In genomic region chr2:79511676-79512323, GRCm38 (mm10) we compare ENCODE assay signal across 8 mouse cellular contexts. TPM values are rescaled to one million over a fixed set of nuclear protein-coding genes. Genes with fewer than 3 reads are reported as not detected.
DNase-seq lines count a peak whose midpoint lies in the region; ATAC-seq and TF ChIP-seq lines count a peak whose summit lies in the region.

No protein-coding gene starts in this region.

- no peak overlapping the region for H3K9ac ChIP-seq in forebrain, embryonic 11.5 days (ENCODE audit: low read length)
- H3K9ac ChIP-seq in heart, postnatal 0 days (replicated peaks; ENCODE audit: low read depth, low read length) = no peak overlapping the region
- H3K9ac ChIP-seq in liver, embryonic 12.5 days = no peak overlapping the region
- H3K9ac ChIP-seq in neural tube, embryonic 11.5 days (ENCODE audit: low read length) = no peak overlapping the region

- H3K4me2 ChIP-seq in forebrain, embryonic 11.5 days (ENCODE audit: low read depth, low read length, severe bottlenecking) = no peak overlapping the region
- H3K4me2 ChIP-seq in heart, postnatal 0 days (ENCODE audit: low read depth, low read length) = peak overlapping the region; percentile 50
- peak overlapping the region; percentile 51 for H3K4me2 ChIP-seq in liver, embryonic 12.5 days
- H3K4me2 ChIP-seq in neural tube, embryonic 11.5 days (ENCODE audit: low read depth) = peak overlapping the region; percentile 25; the same call in 1 of the 2 replicates

- ATAC-seq in forebrain, embryonic 11.5 days (replicated peaks; ENCODE audit: low FRiP score) = no peak
- no peak for ATAC-seq in heart, postnatal 0 days (ENCODE audit: insufficient read depth, low read depth)
- ATAC-seq in liver, embryonic 12.5 days = no peak
- ATAC-seq in neural tube, embryonic 11.5 days (ENCODE audit: insufficient read depth, low FRiP score, low TSS enrichment) = peak; percentile 41; the same call in 1 of the 2 replicates

- H3K27ac ChIP-seq in forebrain, embryonic 11.5 days (ENCODE audit: low read depth, low read length) = no peak overlapping the region
- no peak overlapping the region for H3K27ac ChIP-seq in heart, postnatal 0 days (ENCODE audit: low read depth)
- no peak overlapping the region for H3K27ac ChIP-seq in liver, embryonic 12.5 days
- H3K27ac ChIP-seq in neural tube, embryonic 11.5 days (ENCODE audit: low read depth, low read length) = no peak overlapping the region

- TF ChIP-seq POLR2A in brain, embryonic 14.5 days (IDR thresholded peaks at IDR 0.05; ENCODE audit: borderline replicate concordance, extremely low read depth, insufficient read depth, insufficient read length, poor library complexity, severe bottlenecking) = no peak

- DNase-seq in B cell, adult 2 months = peak; percentile 64 to 69
- peak; percentile 87 for DNase-seq in brain, embryonic 14.5 days (ENCODE audit: low read depth)
- peak; percentile 76 for DNase-seq in forebrain, embryonic 11.5 days (ENCODE audit: low spot score)
- peak; percentile 76 for DNase-seq in heart, postnatal 0 days (ENCODE audit: low spot score)
- peak; percentile 68 to 91 for DNase-seq in kidney, postnatal 25 days
- DNase-seq in neural tube, embryonic 11.5 days (ENCODE audit: low spot score) = peak; percentile 81
- peak; percentile 88 for DNase-seq in testis, postnatal 10 days (ENCODE audit: low spot score)

- no peaks in the 10 kb centered on the region for H3K4me1 ChIP-seq in forebrain, embryonic 11.5 days (replicated peaks; ENCODE audit: control insufficient read depth, insufficient read depth, low read length)
- H3K4me1 ChIP-seq in heart, postnatal 0 days (ENCODE audit: control insufficient read depth, insufficient read depth) = no peaks in the 10 kb centered on the region; the same call in 1 of the 2 replicates
- H3K4me1 ChIP-seq in liver, embryonic 12.5 days = 0 out of 2 replicates have a peak, but pooled peaks cover 6% of the 10 kb centered on the region
- H3K4me1 ChIP-seq in neural tube, embryonic 11.5 days (ENCODE audit: control insufficient read depth, insufficient read depth, low read length) = no peaks in the 10 kb centered on the region

- H3K9me3 ChIP-seq in forebrain, embryonic 11.5 days (ENCODE audit: control insufficient read depth, low read length) = no peaks in the 10 kb centered on the region
- H3K9me3 ChIP-seq in heart, postnatal 0 days (replicated peaks; ENCODE audit: control insufficient read depth, low read length) = no peaks in the 10 kb centered on the region
- H3K9me3 ChIP-seq in liver, embryonic 12.5 days (replicated peaks) = no peaks in the 10 kb centered on the region
- no peaks in the 10 kb centered on the region for H3K9me3 ChIP-seq in neural tube, embryonic 11.5 days (ENCODE audit: control insufficient read depth, low read length)

- H3K27me3 ChIP-seq in forebrain, embryonic 11.5 days (ENCODE audit: control insufficient read depth, insufficient read depth, low read length) = no peaks in the 10 kb centered on the region
- H3K27me3 ChIP-seq in heart, postnatal 0 days (ENCODE audit: control insufficient read depth, insufficient read depth, low read length) = no peaks in the 10 kb centered on the region
- H3K27me3 ChIP-seq in liver, embryonic 12.5 days (replicated peaks) = no peaks in the 10 kb centered on the region
- H3K27me3 ChIP-seq in neural tube, embryonic 11.5 days (ENCODE audit: control insufficient read depth, insufficient read depth, low read length) = no peaks in the 10 kb centered on the region

- no peak for TF ChIP-seq EP300 in heart, postnatal 0 days (IDR thresholded peaks at IDR 0.05; ENCODE audit: low read depth)

- peak; percentile 46; the same call in 1 of the 2 replicates for TF ChIP-seq CTCF in brain, embryonic 14.5 days (IDR thresholded peaks at IDR 0.05; ENCODE audit: borderline replicate concordance, extremely low read depth, insufficient read depth, insufficient read length)
- peak; percentile 74 for TF ChIP-seq CTCF in heart, postnatal 0 days (IDR thresholded peaks at IDR 0.05; ENCODE audit: low read depth)

- no peak overlapping the region for H3K4me3 ChIP-seq in forebrain, embryonic 11.5 days (ENCODE audit: low read depth, low read length)
- H3K4me3 ChIP-seq in heart, postnatal 0 days (ENCODE audit: low read depth, low read length) = peak overlapping the region; percentile 29
- no peak overlapping the region for H3K4me3 ChIP-seq in liver, embryonic 12.5 days
- H3K4me3 ChIP-seq in neural tube, embryonic 11.5 days (ENCODE audit: low read depth, low read length) = no peak overlapping the region

- H3K36me3 ChIP-seq in forebrain, embryonic 11.5 days (ENCODE audit: control insufficient read depth, insufficient read depth, low read length) = no peaks in the 10 kb centered on the region
- H3K36me3 ChIP-seq in heart, postnatal 0 days (replicated peaks; ENCODE audit: control insufficient read depth, insufficient read depth, low read length) = no peaks in the 10 kb centered on the region
- no peaks in the 10 kb centered on the region for H3K36me3 ChIP-seq in liver, embryonic 12.5 days
- H3K36me3 ChIP-seq in neural tube, embryonic 11.5 days (ENCODE audit: control insufficient read depth, insufficient read depth, low read length) = no peaks in the 10 kb centered on the region

- 33% methylated on average over 11 of the region's 11 CpGs for WGBS in forebrain, embryonic 11.5 days
- 17% methylated on average over 11 of the region's 11 CpGs for WGBS in heart, postnatal 0 days
- WGBS in liver, embryonic 12.5 days (ENCODE audit: insufficient replicate concordance) = 21% methylated on average over 11 of the region's 11 CpGs
- 30% methylated on average over 11 of the region's 11 CpGs for WGBS in neural tube, embryonic 11.5 days

RNA-seq across cellular contexts. Expression of gene Cerkl, which starts 55.2 kb away (rescaled TPM):
- polyA plus RNA-seq in brain, embryonic 14.5 days (2012; rRNA removed) = 0.46 and 0.96 TPM in 2 replicates
- polyA plus RNA-seq in forebrain, embryonic 11.5 days (2014; fragmentation: Nextera tagmentation; extraction: Ambion mirVana) = 1.2 and 2.2 TPM in 2 replicates
- 1.5 TPM in 1 of 2 replicates, not detected in the other for total RNA-seq in heart, postnatal 0 days (2014; rRNA removed; ENCODE audit: low replicate concordance)
- 0.44 and 1.4 TPM in 2 replicates for polyA plus RNA-seq in heart, postnatal 0 days (2015; fragmentation: Nextera tagmentation; extraction: Ambion mirVana)
- polyA plus RNA-seq in liver, embryonic 12.5 days (2016; fragmentation: Nextera tagmentation; extraction: Ambion mirVana) = 1.7 and 1.8 TPM in 2 replicates
- polyA plus RNA-seq in neural tube, embryonic 11.5 days (2014; fragmentation: Nextera tagmentation; extraction: Ambion mirVana) = 2.5 and 6.2 TPM in 2 replicates

RNA-seq across cellular contexts. Expression of gene Neurod1, which starts 55.2 kb away (rescaled TPM):
- 33.3 and 42.1 TPM in 2 replicates for polyA plus RNA-seq in brain, embryonic 14.5 days (2012; rRNA removed)
- 30.7 and 34.3 TPM in 2 replicates for polyA plus RNA-seq in forebrain, embryonic 11.5 days (2014; fragmentation: Nextera tagmentation; extraction: Ambion mirVana)
- total RNA-seq in heart, postnatal 0 days (2014; rRNA removed; ENCODE audit: low replicate concordance) = not detected in 2 replicates
- not detected in 2 replicates for polyA plus RNA-seq in heart, postnatal 0 days (2015; fragmentation: Nextera tagmentation; extraction: Ambion mirVana)
- not detected in 2 replicates for polyA plus RNA-seq in liver, embryonic 12.5 days (2016; fragmentation: Nextera tagmentation; extraction: Ambion mirVana)
- 31.8 and 44.8 TPM in 2 replicates for polyA plus RNA-seq in neural tube, embryonic 11.5 days (2014; fragmentation: Nextera tagmentation; extraction: Ambion mirVana)

Comparison
In these comparisons a context has a peak if more than half of its experiments do, and no peak if none do; other contexts are left out.
1. RNA of gene Neurod1, which starts 55.2 kb away (polyA plus RNA-seq): 31.8 to 44.8 TPM in neural tube, embryonic 11.5 days, 30.7 to 34.3 TPM in forebrain, embryonic 11.5 days and 33.3 to 42.1 TPM in brain, embryonic 14.5 days; not detected in heart, postnatal 0 days and not detected in liver, embryonic 12.5 days; every median in the first group is over 10 times any median in the second.
2. Peak in every context shown above with its lines, with median percentiles within 50 percentile points of each other: DNase-seq.